Mouse (Mus musculus): ENCODE measurements around the gene Hhipl1.

The Hhipl1 gene

GRCm38 (mm10) chr12:108278221-108278918 is 27.7 kb upstream of the Hhipl1 start:
- no peak for DNase-seq

GRCm38 (mm10) chr12:108284455-108285224 is 21.4 kb upstream of the Hhipl1 start:
- DNase-seq: no peak

- DNase-seq: no peak
These were observed 20.7 kb upstream of the Hhipl1 start for GRCm38 (mm10) chr12:108285225-108286011.

DNA sequence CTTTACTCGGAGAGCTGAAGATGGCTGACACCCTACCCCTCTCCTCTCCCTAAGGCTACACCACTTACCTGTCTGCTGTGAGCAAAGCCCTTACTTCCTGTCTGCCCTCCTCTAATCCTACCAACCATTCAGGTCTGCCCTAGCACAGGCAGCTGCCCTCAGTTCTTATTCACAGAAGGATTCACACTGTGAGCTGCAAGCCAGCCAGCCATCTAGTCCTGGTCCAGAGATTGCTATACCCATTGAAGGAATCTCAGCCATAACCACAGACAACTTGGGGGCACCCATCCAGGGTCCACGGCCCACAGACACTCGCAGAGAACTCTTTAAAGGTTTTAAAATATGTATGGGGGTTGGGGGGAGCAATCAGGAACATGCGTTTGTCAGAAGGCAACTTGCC is 19.7 kb upstream of the Hhipl1 start:
- DNase-seq: no peak

- DNase-seq: no peak
These were observed 19.1 kb upstream of the Hhipl1 start for GRCm38 (mm10) chr12:108287011-108287410.

DNA sequence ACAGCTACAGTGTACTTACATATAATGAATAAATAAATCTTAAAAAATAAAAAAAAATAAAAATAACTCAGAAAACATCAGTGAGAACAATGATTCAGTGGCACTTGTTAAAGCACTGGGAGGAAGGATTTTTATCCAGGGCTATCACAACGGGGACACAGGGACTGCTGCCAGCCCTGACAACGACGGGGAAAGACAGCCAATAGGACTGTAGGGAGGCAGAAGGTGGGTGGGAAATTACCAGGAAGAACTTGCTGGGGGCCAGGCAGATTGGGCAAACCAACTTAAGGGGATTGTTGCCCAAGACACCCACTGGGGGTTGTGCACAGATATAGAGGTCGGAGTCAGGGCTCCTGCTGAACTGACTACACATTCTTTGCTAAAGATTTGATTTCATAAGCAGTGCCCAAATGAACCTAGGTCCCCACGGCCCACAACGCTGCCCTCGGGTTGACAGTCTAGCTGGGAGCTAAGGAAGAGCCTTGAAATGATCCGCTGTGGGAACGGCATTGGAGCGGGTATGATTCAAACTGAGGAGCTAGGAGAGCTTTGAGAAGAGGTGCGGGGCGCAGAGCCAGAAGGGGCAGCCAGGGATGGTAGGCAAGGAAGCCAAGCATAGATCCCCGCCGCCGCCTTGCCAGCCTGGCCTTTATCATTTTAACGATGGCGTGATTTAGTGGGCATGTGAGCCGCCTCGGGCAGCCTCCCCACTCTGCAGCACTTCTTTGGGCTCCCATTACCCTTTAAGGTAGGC is 17.8 kb upstream of the Hhipl1 start:
- DNase-seq: no peak

DNA sequence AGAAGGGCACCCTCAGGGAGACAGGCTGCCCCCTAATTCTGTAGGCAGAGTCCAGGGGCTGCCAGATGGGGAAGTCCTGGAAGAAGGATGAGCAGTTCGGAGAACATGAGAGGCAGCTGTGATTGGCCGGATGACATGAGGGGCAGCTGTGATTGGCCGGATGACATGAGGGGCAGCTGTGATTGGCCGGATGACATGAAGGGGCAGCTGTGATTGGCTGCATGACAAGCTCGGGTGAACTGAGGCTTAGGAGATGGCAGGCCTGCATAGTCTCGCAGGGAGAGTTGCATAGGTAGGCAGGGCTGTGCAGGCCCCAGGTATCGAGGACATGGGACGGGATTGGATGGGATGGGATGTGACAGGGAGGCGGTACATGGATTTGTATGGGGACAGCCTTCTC is 13.7 kb upstream of the Hhipl1 start:
- peak; percentile 18 for DNase-seq

GRCm38 (mm10) chr12:108292957-108293356 is 13.1 kb upstream of the Hhipl1 start:
- DNase-seq: peak; percentile 81

GRCm38 (mm10) chr12:108294620-108295019 is 11.4 kb upstream of the Hhipl1 start:
- DNase-seq: no peak

DNA sequence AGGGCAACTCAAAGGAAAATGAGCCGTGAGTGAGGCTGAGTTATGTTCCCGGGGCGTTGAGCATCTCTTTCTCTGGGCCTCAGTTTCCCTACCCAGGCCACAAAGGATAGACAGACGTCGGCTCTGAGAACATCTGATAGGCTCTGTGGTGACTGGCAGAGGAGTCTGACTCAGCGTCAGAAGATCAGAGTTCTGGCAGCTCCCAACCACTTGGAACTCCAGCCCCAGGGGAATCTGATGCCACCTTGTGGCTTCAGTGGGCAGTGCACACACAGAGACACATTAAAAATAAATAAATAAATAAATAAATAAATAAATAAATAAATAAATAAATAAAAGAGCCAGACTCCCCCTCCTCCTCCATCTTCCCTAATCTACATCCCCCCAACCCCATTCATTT is 9.0 kb upstream of the Hhipl1 start:
- DNase-seq: no peak

DNA sequence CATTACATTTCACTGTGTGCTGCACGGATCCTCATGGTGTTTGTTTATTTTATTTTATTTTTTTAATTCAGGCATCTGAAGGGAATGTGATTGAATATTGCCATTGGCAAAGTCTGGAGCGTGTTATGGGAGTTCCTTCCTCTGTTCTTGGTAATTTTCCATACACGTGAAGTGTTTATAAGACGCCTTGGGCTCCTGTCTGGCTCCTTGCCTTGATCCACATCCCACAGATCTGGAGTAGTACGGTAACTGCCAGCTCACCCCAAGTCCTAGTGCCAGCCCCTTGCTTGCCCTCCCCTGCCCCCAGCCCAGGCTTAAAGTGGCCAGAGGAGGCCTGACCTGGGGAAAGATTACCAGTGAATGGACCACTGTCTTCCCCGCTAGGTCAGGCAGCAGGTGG is 5.1 kb upstream of the Hhipl1 start:
- DNase-seq: no peak

GRCm38 (mm10) chr12:108303778-108304365 is 2.2 kb upstream of the Hhipl1 start:
- DNase-seq: no peak

DNA sequence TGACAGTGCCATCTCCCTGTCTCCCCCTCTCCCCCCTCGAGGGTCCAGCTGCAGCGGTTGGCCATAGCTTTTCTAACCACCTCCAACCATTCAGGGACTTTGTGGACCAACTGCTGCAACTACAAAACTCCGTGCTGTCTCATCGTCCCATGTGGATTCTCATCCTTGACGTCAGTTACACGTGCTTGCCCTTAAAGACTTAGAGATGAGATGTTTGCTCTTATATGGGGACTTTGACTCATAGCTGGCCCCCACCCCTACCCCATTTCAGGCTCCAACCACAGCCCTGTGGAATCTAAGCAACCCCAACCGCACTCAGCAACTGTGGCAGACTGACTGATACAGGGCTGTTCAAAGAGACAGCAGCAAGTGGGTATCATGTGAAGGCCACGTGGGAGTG is 898 bp upstream of the Hhipl1 start:
- DNase-seq: no peak

DNA sequence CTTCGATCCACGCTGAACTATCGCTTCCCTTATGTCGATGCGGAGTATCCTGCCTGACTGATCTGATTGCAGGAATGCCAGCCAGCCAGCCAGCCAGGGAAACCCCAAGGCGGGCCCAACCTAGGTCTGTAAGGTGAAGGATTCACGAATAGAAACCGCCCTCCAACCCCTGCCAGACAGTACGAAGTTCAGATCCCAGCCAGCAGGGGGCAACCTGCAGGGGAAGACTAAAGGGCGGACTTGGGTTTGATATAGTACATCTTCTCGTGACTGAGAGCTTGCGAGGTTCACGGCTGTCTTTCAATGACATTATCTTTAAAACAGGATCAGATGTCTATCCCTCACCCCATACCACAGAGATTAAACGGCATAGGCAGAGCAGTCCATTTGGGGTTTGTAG is 1.5 kb downstream of the Hhipl1 start:
- DNase-seq: peak; percentile 61

DNA sequence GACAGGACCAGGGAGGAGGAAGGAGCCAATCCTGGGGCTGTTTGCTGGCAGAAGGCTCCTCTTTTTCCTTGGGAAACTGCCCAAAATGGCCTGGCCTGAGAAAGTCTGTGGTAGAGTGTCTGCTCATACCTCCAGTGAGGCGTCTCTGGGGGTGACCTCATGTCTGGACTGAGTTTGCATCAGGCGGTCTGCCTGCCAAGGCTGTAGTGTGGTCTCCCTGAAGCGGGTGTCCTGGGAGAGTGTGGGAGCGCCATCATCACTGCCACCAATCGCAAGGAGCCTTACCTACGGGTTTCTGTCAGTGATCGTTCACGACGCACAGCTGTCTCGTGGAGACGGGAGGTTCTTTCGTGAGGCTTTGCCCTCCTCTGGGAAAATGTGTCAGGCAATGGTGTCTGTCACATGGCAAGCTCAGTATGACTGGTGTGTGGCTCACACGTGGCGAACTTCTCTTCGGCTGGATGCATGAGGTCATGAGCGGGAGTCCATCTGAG is 2.3 kb downstream of the Hhipl1 start:
- no peak for DNase-seq

GRCm38 (mm10) chr12:108309116-108309794 is 3.2 kb downstream of the Hhipl1 start:
- no peak for DNase-seq

DNA sequence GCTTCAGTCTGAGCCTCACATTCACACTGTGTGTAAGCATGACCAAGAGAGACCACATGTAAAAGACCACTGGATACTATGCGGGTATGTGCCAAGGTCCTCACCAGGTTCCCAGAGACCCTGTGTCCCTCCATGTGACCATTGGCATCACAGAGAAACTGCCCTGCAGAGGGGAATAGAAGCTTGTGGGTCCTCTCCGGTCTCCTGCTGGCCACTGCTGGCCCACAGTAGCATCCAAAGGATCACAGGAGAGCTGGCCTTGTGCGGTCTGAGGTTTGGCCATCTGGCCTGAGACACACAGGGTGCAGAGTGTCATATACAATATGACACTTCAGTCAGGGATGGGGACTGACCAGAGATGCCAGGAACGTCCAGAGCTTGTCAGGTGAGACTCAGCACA is 4.0 kb downstream of the Hhipl1 start:
- DNase-seq: no peak

- no peak for DNase-seq
These were observed 4.5 kb downstream of the Hhipl1 start for GRCm38 (mm10) chr12:108310456-108311027.

- DNase-seq: no peak
These were observed 5.7 kb downstream of the Hhipl1 start for GRCm38 (mm10) chr12:108311741-108312290.

DNA sequence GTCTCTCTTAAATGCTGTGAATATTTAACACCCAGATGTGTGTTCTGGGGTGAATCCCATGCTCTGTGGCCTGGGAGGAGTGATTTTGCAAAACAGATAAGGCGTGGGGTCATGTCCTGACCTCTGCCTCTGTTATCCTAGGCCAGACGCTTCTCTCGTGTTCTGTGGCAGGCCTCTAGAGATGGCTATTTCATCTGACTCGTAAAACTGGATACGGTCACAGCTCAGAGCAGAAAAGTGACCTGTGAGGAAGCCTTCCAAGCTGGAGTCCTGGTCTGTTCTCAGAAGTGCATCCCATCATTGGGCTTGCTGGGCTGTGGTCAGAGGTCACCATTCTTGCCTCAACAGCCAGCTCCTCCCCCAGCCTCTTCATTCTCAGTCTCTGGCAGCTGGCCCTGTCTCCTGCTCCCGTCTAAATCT is 6.4 kb downstream of the Hhipl1 start:
- no peak for DNase-seq

- no peak for DNase-seq
These were observed 7.2 kb downstream of the Hhipl1 start for GRCm38 (mm10) chr12:108313244-108313772.
